Mouse (Mus musculus) brain, embryonic 14.5 days (tissue): ENCODE results near the gene Cntn5.

Experiments used
- CTCF ChIP-seq: fragments of 200-500 bp; IDR thresholded peaks from 2 replicates; pipeline ENCODE4 v1.5.1; 2012; ENCODE audit warnings: inconsistent platforms, mild to moderate bottlenecking, moderate library complexity, borderline replicate concordance; ENCODE audit not compliant: insufficient read depth, insufficient read length; ENCODE audit errors: extremely low read depth
- POLR2A ChIP-seq: fragments of 200-500 bp; IDR thresholded peaks from 2 replicates; pipeline ENCODE4 v1.6.1; 2012; ENCODE audit warnings: mild to moderate bottlenecking, inconsistent platforms, borderline replicate concordance; ENCODE audit not compliant: poor library complexity, insufficient read depth, insufficient read length, severe bottlenecking; ENCODE audit errors: extremely low read depth

DNA sequence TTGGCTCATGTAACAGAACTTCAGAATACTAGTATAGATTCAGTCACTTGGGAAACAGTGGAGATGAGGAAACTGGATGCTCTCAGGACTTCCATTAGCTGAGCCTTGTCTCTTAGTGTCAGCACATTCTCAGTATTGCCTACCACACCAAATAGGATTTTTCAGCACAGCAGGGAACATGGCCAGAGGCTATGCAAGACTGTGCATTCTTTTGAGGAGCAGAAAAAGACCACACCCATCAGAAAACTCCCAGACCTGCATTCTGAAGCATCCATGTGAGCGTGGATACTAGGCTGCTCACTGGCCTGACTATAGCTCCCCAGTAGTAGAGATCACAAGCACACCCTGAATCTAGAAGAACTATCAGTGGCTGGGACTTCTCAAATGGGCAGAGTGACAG is 564.9 kb downstream of the Cntn5 start:
- TF ChIP-seq CTCF (no peak), POLR2A (no peak)
